Comparison of ENCODE assay signal across 8 mouse cellular contexts in the genomic region with DNA sequence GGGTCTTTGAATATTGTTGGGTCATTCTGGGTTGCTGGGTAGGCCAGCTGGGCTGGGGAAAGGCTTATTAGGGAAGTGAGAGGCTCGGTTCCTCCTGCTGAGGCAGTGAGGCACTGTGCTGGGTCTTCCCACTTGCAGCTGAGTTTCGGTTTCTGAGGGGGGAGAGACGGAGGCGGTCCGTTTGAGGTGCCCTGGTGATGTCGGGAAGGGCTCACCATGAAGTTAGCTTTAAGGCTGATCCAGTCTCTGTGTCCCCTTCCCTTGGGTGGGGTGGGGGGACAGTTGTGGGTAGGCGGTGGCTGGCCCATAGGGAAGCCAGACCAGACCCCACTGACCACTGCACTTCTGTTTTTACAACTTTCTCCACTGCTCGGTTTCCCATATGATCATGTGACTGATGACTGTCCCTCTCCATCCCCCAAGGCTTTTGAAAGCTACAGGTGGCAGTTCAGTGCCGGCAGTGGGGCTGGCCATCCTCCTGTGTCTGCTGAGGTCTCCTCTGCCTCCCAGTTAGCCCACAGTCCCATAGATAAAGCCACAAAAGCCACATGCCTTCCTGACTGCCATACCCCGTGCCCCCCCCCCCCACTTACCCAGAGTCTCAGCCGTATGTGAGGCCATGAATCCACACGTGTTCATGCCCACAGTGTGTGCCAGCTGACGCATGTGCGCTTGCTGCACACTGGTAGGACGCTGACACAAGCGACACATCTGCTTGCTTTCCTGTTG. TPM values are rescaled to one million over a fixed set of nuclear protein-coding genes. Genes with fewer than 3 reads are reported as not detected.
DNase-seq lines count a peak whose midpoint lies in the region; ATAC-seq and TF ChIP-seq lines count a peak whose summit lies in the region.

No protein-coding gene starts in this region.

- no peak for TF ChIP-seq CTCF in cerebellum, adult 2 months (IDR thresholded peaks at IDR 0.05; ENCODE audit: borderline replicate concordance, insufficient read depth, low read depth, low read length)
- TF ChIP-seq CTCF in lung, adult 2 months (IDR thresholded peaks at IDR 0.05; ENCODE audit: insufficient read depth, low read length) = no peak
- TF ChIP-seq CTCF in midbrain, postnatal 0 days (IDR thresholded peaks at IDR 0.05) = no peak

- no peak for TF ChIP-seq POLR2A in cerebellum, adult 2 months (IDR thresholded peaks at IDR 0.05; ENCODE audit: borderline replicate concordance, insufficient read depth, low read length)
- TF ChIP-seq POLR2A in lung, adult 2 months (IDR thresholded peaks at IDR 0.05; ENCODE audit: borderline replicate concordance, extremely low read depth, low read depth, low read length) = no peak

- H3K36me3 ChIP-seq in midbrain, postnatal 0 days (ENCODE audit: insufficient read depth, low read length) = peaks cover 29% of the 10 kb centered on the region

- WGBS in cerebellum, adult 2 months = 22% methylated on average over 16 of the region's 16 CpGs
- 51% methylated on average over 16 of the region's 16 CpGs for WGBS in lung, adult 2 months
- WGBS in midbrain, postnatal 0 days = 66% methylated on average over 16 of the region's 16 CpGs

- DNase-seq in cerebellum, adult 2 months = no peak
- no peak for DNase-seq in cerebellum, postnatal 4 days (ENCODE audit: low spot score in 2 of 2)
- DNase-seq in lung, adult 2 months = no peak
- DNase-seq in lung, postnatal 14 days = no peak
- no peak for DNase-seq in midbrain, postnatal 0 days (ENCODE audit: low spot score)
- DNase-seq in ovary, postnatal 36 days (ENCODE audit: low spot score) = no peak
- no peak for DNase-seq in left cerebral cortex, postnatal 4 days

- no peaks in the 10 kb centered on the region for H3K27me3 ChIP-seq in cerebellum, adult 2 months (ENCODE audit: control insufficient read depth, insufficient read depth, low read length)
- H3K27me3 ChIP-seq in midbrain, postnatal 0 days (ENCODE audit: insufficient read depth, low read length) = no peaks in the 10 kb centered on the region

- peaks cover 41% of the 10 kb centered on the region for H3K4me1 ChIP-seq in cerebellum, adult 2 months (ENCODE audit: control insufficient read depth, insufficient read depth, low read length)
- peaks cover 16% of the 10 kb centered on the region for H3K4me1 ChIP-seq in lung, adult 2 months (ENCODE audit: control insufficient read depth, insufficient read depth, low read length)
- H3K4me1 ChIP-seq in midbrain, postnatal 0 days (ENCODE audit: insufficient read depth, low read length) = peaks cover 9% of the 10 kb centered on the region; the same call in 1 of the 2 replicates

- 0 out of 2 replicates have a peak overlapping the region, but pooled peaks have one; percentile 5 for H3K9ac ChIP-seq in midbrain, postnatal 0 days (replicated peaks; ENCODE audit: low read length, poor library complexity, severe bottlenecking)

- peak; percentile 52 to 55 for ATAC-seq in hematopoietic stem cell, adult 5-6 weeks (replicated peaks in 1 of 2; ENCODE audit: insufficient read depth in 1 of 2, low FRiP score in 2 of 2, low TSS enrichment in 1 of 2, low read depth in 1 of 2, poor library complexity in 2 of 2, severe bottlenecking in 2 of 2)
- no peak for ATAC-seq in midbrain, postnatal 0 days (ENCODE audit: low FRiP score)

- H3K27ac ChIP-seq in cerebellum, adult 2 months (ENCODE audit: insufficient read depth, low read length) = peak overlapping the region; percentile 16; the same call in 1 of the 2 replicates
- no peak overlapping the region for H3K27ac ChIP-seq in midbrain, postnatal 0 days (ENCODE audit: low read depth, low read length)

- H3K9me3 ChIP-seq in midbrain, postnatal 0 days (ENCODE audit: low read length) = no peaks in the 10 kb centered on the region

- intact Hi-C loops in left cerebral cortex, postnatal 4 days (cut with DNase I) = loop anchor here (5.0 kb wide), 1 partner anchor 135 kb away; the partner anchor contains the start of gene Atxn7l3

- H3K4me3 ChIP-seq in cerebellum, adult 2 months (replicated peaks; ENCODE audit: insufficient read depth, low read depth, low read length) = no peak overlapping the region
- peak overlapping the region; percentile 8 for H3K4me3 ChIP-seq in lung, adult 2 months (replicated peaks; ENCODE audit: extremely low read depth, low read depth, low read length)
- no peak overlapping the region for H3K4me3 ChIP-seq in midbrain, postnatal 0 days (ENCODE audit: low read depth, low read length)

- H3K4me2 ChIP-seq in midbrain, postnatal 0 days (ENCODE audit: low read depth, low read length, poor library complexity, severe bottlenecking) = no peak overlapping the region; the same call in 1 of the 2 replicates

RNA-seq across cellular contexts. Expression of gene Grn, which starts 2.2 kb away (rescaled TPM):
- 58.4 TPM in 2 replicates for polyA plus RNA-seq in cerebellum, adult 2 months (2012; rRNA removed)
- polyA plus RNA-seq in lung, adult 2 months (2012; rRNA removed) = 220 and 257 TPM in 2 replicates
- 28.1 and 35.6 TPM in 2 replicates for total RNA-seq in hematopoietic stem cell, adult 5-6 weeks (2017)
- total RNA-seq in midbrain, postnatal 0 days (2014; rRNA removed) = 74.2 and 78.0 TPM in 2 replicates
- polyA plus RNA-seq in midbrain, postnatal 0 days (2015; fragmentation: Nextera tagmentation; extraction: Ambion mirVana) = 90.4 and 91.7 TPM in 2 replicates
- 10 to 100 TPM; 54.0 to 58.5 TPM for total RNA-seq in left cerebral cortex, postnatal 4 days (2021)

RNA-seq across cellular contexts. Expression of gene Fam171a2, which starts 15.2 kb away (rescaled TPM):
- polyA plus RNA-seq in cerebellum, adult 2 months (2012; rRNA removed) = 57.8 and 60.3 TPM in 2 replicates
- 19.6 and 22.8 TPM in 2 replicates for polyA plus RNA-seq in lung, adult 2 months (2012; rRNA removed)
- 8.1 and 13.5 TPM in 2 replicates for total RNA-seq in hematopoietic stem cell, adult 5-6 weeks (2017)
- 584 and 605 TPM in 2 replicates for total RNA-seq in midbrain, postnatal 0 days (2014; rRNA removed)
- 22.5 and 25.4 TPM in 2 replicates for polyA plus RNA-seq in midbrain, postnatal 0 days (2015; fragmentation: Nextera tagmentation; extraction: Ambion mirVana)
- total RNA-seq in left cerebral cortex, postnatal 4 days (2021) = 100 to 1,000 TPM; 237 to 243 TPM

RNA-seq across cellular contexts. Expression of gene Slc25a39, which starts 24.5 kb away (rescaled TPM):
- 124 and 126 TPM in 2 replicates for polyA plus RNA-seq in cerebellum, adult 2 months (2012; rRNA removed)
- polyA plus RNA-seq in lung, adult 2 months (2012; rRNA removed) = 258 and 290 TPM in 2 replicates
- total RNA-seq in hematopoietic stem cell, adult 5-6 weeks (2017) = 24.3 and 28.5 TPM in 2 replicates
- 139 and 176 TPM in 2 replicates for total RNA-seq in midbrain, postnatal 0 days (2014; rRNA removed)
- polyA plus RNA-seq in midbrain, postnatal 0 days (2015; fragmentation: Nextera tagmentation; extraction: Ambion mirVana) = 132 and 148 TPM in 2 replicates
- 10 to 100 TPM; 57.2 to 58.8 TPM for total RNA-seq in left cerebral cortex, postnatal 4 days (2021)

RNA-seq across cellular contexts. Expression of gene Itga2b, which starts 37.6 kb away (rescaled TPM):
- polyA plus RNA-seq in cerebellum, adult 2 months (2012; rRNA removed) = 2.8 and 4.0 TPM in 2 replicates
- polyA plus RNA-seq in lung, adult 2 months (2012; rRNA removed) = 11.4 and 14.9 TPM in 2 replicates
- total RNA-seq in hematopoietic stem cell, adult 5-6 weeks (2017) = 39.8 and 44.3 TPM in 2 replicates
- total RNA-seq in midbrain, postnatal 0 days (2014; rRNA removed) = 2.6 and 4.7 TPM in 2 replicates
- 15.4 and 15.5 TPM in 2 replicates for polyA plus RNA-seq in midbrain, postnatal 0 days (2015; fragmentation: Nextera tagmentation; extraction: Ambion mirVana)
- 1 to 10 TPM; 3.6 to 4.0 TPM for total RNA-seq in left cerebral cortex, postnatal 4 days (2021)

RNA-seq across cellular contexts. Expression of gene Rundc3a, which starts 39.1 kb away (rescaled TPM):
- polyA plus RNA-seq in cerebellum, adult 2 months (2012; rRNA removed) = 446 and 460 TPM in 2 replicates
- 1.9 and 2.8 TPM in 2 replicates for polyA plus RNA-seq in lung, adult 2 months (2012; rRNA removed)
- total RNA-seq in hematopoietic stem cell, adult 5-6 weeks (2017) = 1.5 and 5.6 TPM in 2 replicates
- 379 and 397 TPM in 2 replicates for total RNA-seq in midbrain, postnatal 0 days (2014; rRNA removed)
- polyA plus RNA-seq in midbrain, postnatal 0 days (2015; fragmentation: Nextera tagmentation; extraction: Ambion mirVana) = 127 and 133 TPM in 2 replicates
- 100 to 1,000 TPM; 261 to 262 TPM for total RNA-seq in left cerebral cortex, postnatal 4 days (2021)

Comparison
In these comparisons a context has a peak if more than half of its experiments do, and no peak if none do; other contexts are left out.
1. RNA of gene Fam171a2, which starts 15.2 kb away (total RNA-seq): 584 to 605 TPM in midbrain, postnatal 0 days and 237 to 243 TPM in left cerebral cortex, postnatal 4 days; 8.1 to 13.5 TPM in hematopoietic stem cell, adult 5-6 weeks; every median in the first group is over 10 times any median in the second.